Mouse (Mus musculus): Measurements from ENCODE around the gene Gm9732.
"Not testable (repeated sequence)": the region's sequence is repeated elsewhere in the genome, so short reads cannot be mapped to it uniquely, and the experiment has no call there.

The Gm9732 gene

GRCm38 (mm10) chr14:43274986-43275511 is at the start of gene Gm9732:
Gene Gm9732 (plus strand): TSS chr14:43275036.
- DNase-seq (ENCODE audit: extremely low read depth, low read depth, low spot score) = not testable (repeated sequence)

DNA sequence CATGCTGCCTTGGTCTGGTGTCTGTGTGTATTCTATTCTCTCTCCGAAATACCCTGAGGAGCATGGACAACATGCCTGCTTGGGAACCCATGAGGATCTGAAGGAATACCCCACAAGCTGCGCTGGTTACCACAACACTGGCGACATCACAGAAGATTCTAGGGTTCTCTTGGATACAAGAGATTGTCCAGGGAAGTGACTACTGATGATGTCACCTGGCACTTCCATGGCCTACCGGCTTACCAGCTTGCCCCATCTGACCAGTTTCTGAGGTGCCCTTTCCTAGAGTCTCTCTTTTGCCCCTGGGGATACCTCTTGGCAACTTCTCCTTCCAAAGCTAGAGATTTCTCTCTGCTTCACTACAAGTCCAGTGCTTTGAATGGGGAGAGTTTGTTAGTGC is 39.6 kb upstream of the Gm9732 start, which contains the start of gene Gm8122:
Gm8122 (minus strand) TSS at position 101 of the 400 bp plus-strand sequence.
- not testable (repeated sequence) for DNase-seq (ENCODE audit: extremely low read depth, low read depth, low spot score)

DNA sequence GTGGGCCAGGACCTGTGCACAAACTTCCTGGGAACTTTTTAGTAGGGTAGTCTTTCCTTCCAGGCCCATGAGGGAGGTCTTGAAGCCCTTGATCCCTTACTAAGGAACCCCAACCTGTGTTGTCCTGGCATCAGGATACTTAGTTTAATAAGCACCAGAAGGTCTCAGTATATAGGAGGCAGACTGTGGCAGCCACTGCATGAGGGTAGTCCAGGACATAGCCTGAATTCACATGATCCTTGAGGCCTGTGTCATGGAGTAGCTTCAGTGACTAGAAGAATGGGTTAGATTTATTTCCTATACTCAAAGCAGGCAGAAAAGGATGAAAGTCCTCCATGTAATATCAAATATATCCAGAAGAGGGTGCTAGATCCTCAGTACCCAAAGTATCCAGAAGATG is 37.1 kb upstream of the Gm9732 start:
- DNase-seq (ENCODE audit: extremely low read depth, low read depth, low spot score) = not testable (repeated sequence)

DNA sequence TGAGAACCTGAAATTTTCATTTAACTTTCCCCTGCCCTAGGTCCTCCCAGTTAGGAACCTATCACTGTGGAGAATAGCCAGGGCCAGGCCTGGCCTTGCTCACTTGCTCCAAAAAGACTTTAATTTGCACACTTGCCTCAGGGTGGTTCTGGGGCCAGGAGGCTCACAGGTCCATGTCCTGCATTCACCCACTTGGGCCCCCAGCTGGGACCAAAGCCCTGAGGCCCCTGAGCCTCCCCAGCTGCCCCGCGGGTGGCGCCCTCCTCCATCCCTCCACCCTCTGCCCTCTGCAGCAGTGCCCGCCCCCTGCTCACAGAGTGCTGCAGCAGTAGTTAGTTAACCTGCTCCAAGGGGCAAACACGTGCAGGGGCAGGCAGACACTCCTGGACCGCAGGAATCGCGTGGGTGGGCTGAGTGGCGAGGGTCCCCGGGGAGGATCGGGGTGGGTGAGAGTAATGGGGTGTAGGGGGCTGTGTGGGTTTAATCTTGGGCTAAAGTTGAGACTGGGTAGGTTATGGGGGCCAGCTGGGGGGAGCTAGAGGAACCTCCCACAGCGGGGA is 25.1 kb upstream of the Gm9732 start:
- DNase-seq (ENCODE audit: extremely low read depth, low read depth, low spot score) = not testable (repeated sequence)

- not testable (repeated sequence) for DNase-seq (ENCODE audit: extremely low read depth, low read depth, low spot score)
Observed at GRCm38 (mm10) chr14:43250549-43251253, 24.1 kb upstream of the Gm9732 start.

DNA sequence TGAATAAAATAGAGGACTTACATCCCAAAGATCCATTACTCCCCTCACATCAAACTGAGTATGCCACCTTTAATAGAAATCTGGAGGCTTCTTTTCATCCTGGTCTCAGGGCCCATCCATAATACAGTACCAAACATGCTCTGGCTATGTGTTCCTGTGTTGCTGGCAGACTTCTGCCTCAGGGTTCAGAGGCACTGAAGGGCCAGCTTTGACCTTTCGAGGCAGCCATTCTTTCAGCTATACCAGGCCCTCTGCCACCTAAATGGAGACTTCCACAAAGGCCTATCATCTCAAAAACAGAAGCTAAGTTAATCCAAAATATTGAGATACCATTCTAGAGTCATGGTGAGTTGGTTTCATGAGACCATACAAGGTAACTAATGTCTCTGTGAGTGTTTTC is 18.3 kb upstream of the Gm9732 start:
- not testable (repeated sequence) for DNase-seq (ENCODE audit: extremely low read depth, low read depth, low spot score)

- DNase-seq (ENCODE audit: extremely low read depth, low read depth, low spot score) = not testable (repeated sequence)
Observed at GRCm38 (mm10) chr14:43258349-43258748, 16.5 kb upstream of the Gm9732 start, which contains the start of gene Gm8126. Gene Gm8126 (plus strand): TSS chr14:43258649.

DNA sequence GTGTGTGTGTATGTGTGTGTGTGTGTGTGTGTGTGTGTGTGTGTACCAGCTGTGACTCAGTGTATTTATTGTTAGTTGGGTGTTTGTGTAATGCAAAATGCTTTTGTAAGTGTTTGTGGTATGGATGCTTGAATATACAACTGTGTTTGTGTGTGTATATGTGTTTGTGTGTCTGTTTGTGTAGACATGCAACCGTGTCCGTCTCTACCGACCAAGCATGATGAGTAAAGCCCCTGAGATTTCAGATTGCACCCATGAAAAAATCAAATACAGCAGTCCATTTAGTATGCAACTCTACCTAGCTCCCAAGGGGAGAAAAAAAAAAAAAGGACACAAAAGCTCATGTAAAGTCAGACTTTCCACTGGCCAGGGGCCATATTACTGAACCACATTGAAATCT is 11.4 kb upstream of the Gm9732 start:
- DNase-seq (ENCODE audit: extremely low read depth, low read depth, low spot score) = not testable (repeated sequence)

GRCm38 (mm10) chr14:43268521-43269084 is 6.2 kb upstream of the Gm9732 start:
- DNase-seq (ENCODE audit: extremely low read depth, low read depth, low spot score) = not testable (repeated sequence)

DNA sequence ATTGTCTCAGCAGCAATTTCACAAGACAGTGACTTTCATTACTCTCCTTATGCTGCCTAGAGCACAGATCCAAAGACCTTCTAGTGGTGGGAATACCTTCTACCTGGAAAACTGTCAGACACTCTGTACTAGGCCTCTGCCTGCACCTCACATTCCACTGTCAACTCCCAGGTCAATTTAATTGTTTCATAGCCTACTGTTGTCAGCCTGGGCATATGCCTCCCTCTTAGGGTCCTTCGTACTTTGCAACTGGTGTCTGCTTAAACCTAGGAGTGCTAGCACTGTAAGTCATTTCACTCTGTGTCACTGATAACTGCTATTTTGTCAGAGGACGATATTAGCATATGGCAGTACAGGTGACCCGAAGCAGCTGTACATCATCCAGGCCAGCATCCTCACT is 5.6 kb upstream of the Gm9732 start:
- not testable (repeated sequence) for DNase-seq (ENCODE audit: extremely low read depth, low read depth, low spot score)

DNA sequence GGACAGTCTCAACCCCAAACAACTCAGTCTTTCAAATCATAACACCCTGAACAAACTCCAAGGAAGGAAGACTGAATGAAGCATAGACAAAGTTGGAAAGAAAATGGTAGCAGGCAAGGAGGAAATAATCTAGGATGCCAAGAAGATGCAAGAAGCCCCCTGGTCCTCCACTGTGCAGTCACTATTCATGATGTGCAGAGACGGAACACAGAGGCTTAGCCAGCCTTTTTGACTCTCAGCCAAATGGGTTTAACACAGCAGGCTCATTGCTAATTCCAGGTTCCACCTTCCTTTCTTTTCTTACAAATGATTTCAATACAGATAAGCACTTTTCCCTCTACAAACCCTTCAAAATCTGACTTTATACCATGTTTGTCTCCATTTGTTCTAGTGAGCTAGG is 1.7 kb upstream of the Gm9732 start:
- not testable (repeated sequence) for DNase-seq (ENCODE audit: extremely low read depth, low read depth, low spot score)

DNA sequence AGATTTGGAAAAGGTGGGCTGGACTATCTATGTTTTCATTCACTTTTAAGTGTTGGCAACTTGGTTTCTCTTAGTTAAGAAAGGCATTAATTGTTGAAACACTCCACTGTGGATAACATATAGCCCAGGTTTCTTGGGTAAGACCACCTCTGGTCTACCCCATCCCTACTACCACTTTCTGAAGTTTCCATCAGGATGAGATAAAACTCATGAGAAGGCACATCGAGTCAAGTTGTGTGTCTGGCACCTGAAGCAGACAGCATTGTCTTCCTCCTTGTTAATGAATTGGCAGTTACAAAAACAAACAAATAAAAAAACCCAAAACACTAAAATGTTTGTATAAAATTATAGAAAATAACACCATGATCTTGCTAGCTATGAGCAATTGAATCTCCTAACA is 916 bp downstream of the Gm9732 start:
- DNase-seq (ENCODE audit: extremely low read depth, low read depth, low spot score) = not testable (repeated sequence)

DNA sequence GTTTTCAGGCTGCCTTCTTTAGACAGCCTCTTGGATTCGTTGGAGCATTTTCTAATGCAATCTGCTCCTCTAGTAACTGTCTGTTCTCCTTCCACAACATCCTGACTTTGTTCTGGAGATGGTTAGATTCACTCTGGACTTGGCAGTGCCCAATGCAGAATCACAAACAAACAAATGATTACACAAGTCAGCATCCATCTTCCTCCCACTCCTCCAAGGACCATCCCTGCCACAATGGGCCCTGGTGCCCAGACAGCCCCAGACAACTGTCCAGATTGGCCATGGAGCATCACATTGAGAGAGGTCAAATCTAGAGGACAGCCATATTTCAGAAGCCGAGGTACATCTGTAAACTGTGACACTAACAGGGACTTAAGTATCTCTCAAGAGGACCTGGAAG is 2.6 kb downstream of the Gm9732 start:
- not testable (repeated sequence) for DNase-seq (ENCODE audit: extremely low read depth, low read depth, low spot score)

- DNase-seq (ENCODE audit: extremely low read depth, low read depth, low spot score) = not testable (repeated sequence)
Observed at GRCm38 (mm10) chr14:43278146-43278545, 3.3 kb downstream of the Gm9732 start.

DNA sequence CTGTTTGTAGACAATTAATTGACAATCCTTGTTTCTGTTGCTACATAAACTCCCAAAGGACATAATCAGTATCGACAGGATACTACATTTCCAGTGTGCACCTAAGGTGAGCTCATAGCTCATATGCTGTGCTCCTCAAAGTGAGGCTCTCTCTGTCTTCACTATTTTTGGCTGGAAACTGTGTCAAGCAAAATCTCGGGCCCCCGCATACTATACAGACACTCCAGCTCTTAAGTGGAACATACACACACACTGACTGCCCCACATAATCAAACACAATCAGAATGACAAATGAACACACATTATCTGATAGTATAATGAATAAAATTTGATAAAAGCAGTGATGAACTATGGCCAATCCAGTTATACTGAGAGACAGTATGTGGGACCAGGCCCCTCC is 3.8 kb downstream of the Gm9732 start:
- not testable (repeated sequence) for DNase-seq (ENCODE audit: extremely low read depth, low read depth, low spot score)

GRCm38 (mm10) chr14:43293503-43293902 is 18.7 kb downstream of the Gm9732 start, which contains the start of gene Gm8127:
Gene Gm8127 (minus strand): TSS chr14:43293832.
- DNase-seq (ENCODE audit: extremely low read depth, low read depth, low spot score) = not testable (repeated sequence)

- not testable (repeated sequence) for DNase-seq (ENCODE audit: extremely low read depth, low read depth, low spot score)
Observed at GRCm38 (mm10) chr14:43319516-43319915, 44.7 kb downstream of the Gm9732 start.

GRCm38 (mm10) chr14:43328603-43329002 is 53.8 kb downstream of the Gm9732 start:
- DNase-seq (ENCODE audit: extremely low read depth, low read depth, low spot score) = not testable (repeated sequence)

GRCm38 (mm10) chr14:43331362-43331880 is 56.6 kb downstream of the Gm9732 start:
- DNase-seq (ENCODE audit: extremely low read depth, low read depth, low spot score) = not testable (repeated sequence)

GRCm38 (mm10) chr14:43337646-43338045 is 62.8 kb downstream of the Gm9732 start:
- DNase-seq (ENCODE audit: extremely low read depth, low read depth, low spot score) = not testable (repeated sequence)

DNA sequence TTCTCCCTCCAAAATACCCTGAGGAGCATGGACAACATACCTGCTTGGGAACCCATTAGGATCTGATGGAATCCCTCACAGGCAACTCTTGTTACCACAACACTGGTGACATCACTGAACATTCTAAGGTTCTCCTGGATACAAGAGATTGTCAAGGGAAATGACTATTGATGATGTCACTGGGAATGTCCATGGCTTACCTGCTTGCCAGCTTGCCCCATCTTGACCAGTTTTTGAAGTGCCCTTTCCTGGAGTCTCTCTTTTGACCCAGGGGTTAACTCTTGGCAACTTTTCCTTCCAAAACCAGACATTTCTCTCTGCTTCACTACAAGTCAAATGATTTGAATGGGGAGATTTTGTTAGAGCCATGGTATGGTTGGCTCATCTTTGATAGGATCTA is 72.9 kb downstream of the Gm9732 start, which contains the start of gene 1700001F09Rik:
1700001F09Rik (minus strand) TSS at position 101 of the 400 bp plus-strand sequence.
- not testable (repeated sequence) for DNase-seq (ENCODE audit: extremely low read depth, low read depth, low spot score)
